Mouse (Mus musculus) thymus, postnatal 14 days (tissue): Measurements from ENCODE around the gene Ifih1.

Experiments
- DNase-seq: peaks from one replicate; pipeline ENCODE4 v3.0.0; 2021

Gene Ifih1

GRCm38 (mm10) chr2:62630446-62630845 lies 15.6 kb downstream of the Ifih1 start:
- peak; percentile 27 for DNase-seq

GRCm38 (mm10) chr2:62628356-62628755 lies 17.7 kb downstream of the Ifih1 start:
- DNase-seq = no peak

- no peak for DNase-seq
These were observed 18.3 kb downstream of the Ifih1 start for GRCm38 (mm10) chr2:62627728-62628127.

GRCm38 (mm10) chr2:62623024-62623441 lies 23.0 kb downstream of the Ifih1 start:
- DNase-seq = no peak

GRCm38 (mm10) chr2:62619679-62620078 lies 26.4 kb downstream of the Ifih1 start:
- no peak for DNase-seq

GRCm38 (mm10) chr2:62618934-62619341 lies 27.1 kb downstream of the Ifih1 start:
- no peak for DNase-seq

- DNase-seq = no peak
These were observed 32.9 kb downstream of the Ifih1 start for GRCm38 (mm10) chr2:62613133-62613532.

- DNase-seq = no peak
These were observed 39.9 kb downstream of the Ifih1 start for GRCm38 (mm10) chr2:62606205-62606604.

GRCm38 (mm10) chr2:62603530-62603929 lies 42.5 kb downstream of the Ifih1 start:
- DNase-seq = no peak

- no peak for DNase-seq
These were observed 49.5 kb downstream of the Ifih1 start for GRCm38 (mm10) chr2:62596586-62596985.

GRCm38 (mm10) chr2:62594491-62594890 lies 51.6 kb downstream of the Ifih1 start:
- no peak for DNase-seq

- DNase-seq = no peak
These were observed 54.5 kb downstream of the Ifih1 start for GRCm38 (mm10) chr2:62591555-62591954.

GRCm38 (mm10) chr2:62589333-62589732 lies 56.7 kb downstream of the Ifih1 start:
- no peak for DNase-seq

- no peak for DNase-seq
These were observed 60.3 kb downstream of the Ifih1 start for GRCm38 (mm10) chr2:62585769-62586168.

GRCm38 (mm10) chr2:62574962-62575361 lies 71.1 kb downstream of the Ifih1 start:
- DNase-seq = no peak

GRCm38 (mm10) chr2:62574250-62574649 lies 71.8 kb downstream of the Ifih1 start:
- no peak for DNase-seq

- no peak for DNase-seq
These were observed 72.3 kb downstream of the Ifih1 start, which contains the start of gene Fap for GRCm38 (mm10) chr2:62573753-62574159. Gene Fap, minus strand, starts transcription at chr2:62574075.

GRCm38 (mm10) chr2:62573099-62573752 lies 72.8 kb downstream of the Ifih1 start:
- DNase-seq = no peak

- DNase-seq = no peak
These were observed 81.4 kb downstream of the Ifih1 start for GRCm38 (mm10) chr2:62564687-62565086.

GRCm38 (mm10) chr2:62562661-62563485 lies 83.2 kb downstream of the Ifih1 start:
- no peak for DNase-seq

- no peak for DNase-seq
These were observed 88.6 kb downstream of the Ifih1 start for GRCm38 (mm10) chr2:62557417-62557816.

- DNase-seq = no peak
These were observed 89.7 kb downstream of the Ifih1 start for GRCm38 (mm10) chr2:62556349-62556748.

GRCm38 (mm10) chr2:62549659-62550058 lies 96.4 kb downstream of the Ifih1 start:
- DNase-seq = no peak

- DNase-seq = no peak
These were observed 96.9 kb downstream of the Ifih1 start for GRCm38 (mm10) chr2:62549131-62549530.
